Mouse (Mus musculus) right cerebral cortex, adult 2 months (tissue): ENCODE data around the gene Hexim1.

Source experiments
- DNase-seq, 2 experiments: peaks; one replicate each; pipeline ENCODE4 v3.0.0; 2021 to 2022; ENCODE audit warnings: low spot score in 2 of 2

Gene Hexim1

DNA sequence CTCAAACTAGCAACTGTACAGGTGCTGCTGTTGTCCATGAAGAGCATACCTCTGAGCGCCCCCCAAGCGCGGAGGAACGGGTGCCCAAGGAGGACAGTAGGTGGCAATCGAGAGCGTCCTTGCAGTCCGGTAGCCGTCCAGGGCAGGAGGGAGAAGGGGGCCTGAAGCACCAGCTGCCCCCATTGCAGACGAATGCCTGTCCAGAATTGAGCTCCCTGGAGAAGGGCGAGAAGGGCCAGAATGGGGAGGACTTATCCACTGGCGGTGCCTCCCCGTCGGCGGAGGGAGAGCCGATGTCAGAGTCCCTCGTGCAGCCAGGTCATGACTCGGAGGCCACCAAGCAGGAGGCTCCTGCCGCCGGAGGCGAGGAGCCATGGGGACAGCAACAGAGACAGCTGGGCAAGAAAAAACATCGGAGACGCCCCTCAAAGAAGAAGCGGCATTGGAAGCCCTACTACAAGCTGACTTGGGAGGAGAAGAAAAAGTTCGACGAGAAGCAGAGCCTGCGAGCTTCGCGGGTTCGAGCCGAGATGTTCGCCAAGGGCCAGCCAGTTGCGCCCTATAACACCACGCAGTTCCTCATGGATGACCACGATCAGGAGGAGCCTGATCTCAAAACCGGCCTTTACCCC, 1.0 kb downstream of the Hexim1 start:
- peak; percentile 71 to 75 for DNase-seq

DNA sequence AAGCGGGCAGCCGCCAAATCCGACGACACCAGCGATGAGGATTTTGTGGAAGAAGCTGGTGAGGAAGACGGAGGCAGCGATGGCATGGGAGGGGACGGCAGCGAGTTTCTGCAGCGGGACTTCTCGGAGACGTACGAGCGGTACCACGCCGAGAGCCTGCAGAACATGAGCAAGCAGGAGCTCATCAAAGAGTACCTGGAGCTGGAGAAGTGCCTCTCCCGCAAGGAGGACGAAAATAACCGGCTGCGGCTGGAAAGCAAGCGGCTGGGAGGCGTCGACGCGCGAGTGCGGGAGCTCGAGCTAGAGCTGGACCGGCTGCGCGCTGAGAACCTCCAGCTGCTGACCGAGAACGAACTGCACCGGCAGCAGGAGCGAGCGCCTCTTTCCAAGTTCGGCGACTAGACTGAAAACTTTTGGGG, 1.6 kb downstream of the Hexim1 start:
- peak; percentile 39 to 49 for DNase-seq

- DNase-seq = no peak
Observed at GRCm38 (mm10) chr11:103118866-103119265, 2.8 kb downstream of the Hexim1 start.

DNA sequence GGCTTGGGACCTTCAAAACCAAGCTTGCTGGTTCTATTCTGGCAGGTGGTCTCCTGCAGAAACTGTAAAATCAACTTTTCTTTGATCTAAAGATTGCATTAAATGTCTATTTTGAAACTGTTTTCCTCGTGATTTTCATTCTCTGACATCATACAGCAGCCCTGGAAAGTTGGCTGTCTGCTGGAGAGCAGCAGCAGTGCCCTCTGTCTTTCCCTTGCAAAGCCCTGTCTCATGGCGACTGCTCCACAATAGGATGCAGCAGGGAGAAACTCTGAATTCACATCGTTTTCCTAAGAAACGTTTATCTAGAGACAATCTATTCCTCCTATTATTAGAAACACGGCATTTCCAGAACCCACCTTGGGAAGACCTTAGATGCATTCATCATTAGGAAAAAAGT, 3.6 kb downstream of the Hexim1 start:
- no peak for DNase-seq

DNA sequence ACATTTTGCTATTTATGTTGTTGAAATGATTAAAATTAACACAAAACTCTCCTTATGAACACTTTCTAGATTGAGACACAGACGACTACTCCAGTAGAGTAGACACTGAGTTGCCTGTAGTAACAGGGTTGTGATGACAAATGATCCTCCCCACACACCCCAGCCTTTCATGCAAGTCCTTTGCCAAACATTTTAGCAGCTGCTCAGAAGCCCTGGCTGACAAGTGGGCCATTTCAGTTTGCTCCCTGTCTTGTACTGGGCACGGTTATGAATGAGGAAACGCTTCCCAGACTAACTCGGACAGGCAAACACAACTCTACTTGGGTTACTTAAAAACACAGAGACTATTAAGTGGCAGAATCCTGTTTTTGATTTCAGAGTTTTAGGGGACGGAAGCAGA, 4.3 kb downstream of the Hexim1 start:
- DNase-seq = no peak

GRCm38 (mm10) chr11:103131701-103132575, 15.9 kb downstream of the Hexim1 start, which contains the start of gene Hexim2:
TSS of gene Hexim2 (plus strand) at chr11:103132429.
- DNase-seq = peak; percentile 41 to 62

- DNase-seq = peak; percentile 100
Observed at GRCm38 (mm10) chr11:103132576-103133455, 16.8 kb downstream of the Hexim1 start.

- DNase-seq = no peak
Observed at GRCm38 (mm10) chr11:103133456-103134185, 17.6 kb downstream of the Hexim1 start.

GRCm38 (mm10) chr11:103134221-103134620, 18.2 kb downstream of the Hexim1 start:
- peak in 1 of 2 experiments; percentile 56 for DNase-seq

- no peak for DNase-seq
Observed at GRCm38 (mm10) chr11:103136039-103136577, 20.1 kb downstream of the Hexim1 start.

GRCm38 (mm10) chr11:103139951-103140762, 24.1 kb downstream of the Hexim1 start:
- DNase-seq = no peak

DNA sequence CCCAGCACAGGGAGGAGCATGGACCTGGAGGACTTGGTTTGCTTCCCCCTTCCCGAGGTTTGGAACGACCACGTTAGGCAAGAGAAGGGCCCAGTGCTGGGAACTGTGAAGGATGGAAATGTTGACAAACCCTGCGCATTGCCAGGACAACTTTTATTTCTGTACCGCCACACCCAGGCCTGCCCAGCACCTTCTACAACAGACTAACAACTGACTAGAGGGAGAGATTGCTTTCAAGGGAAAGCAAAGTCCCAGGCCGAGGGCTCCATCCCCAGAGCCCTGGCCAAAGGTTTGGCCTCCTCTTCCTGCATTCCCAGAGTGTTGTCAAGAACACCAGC, 24.7 kb downstream of the Hexim1 start:
- DNase-seq = no peak

DNA sequence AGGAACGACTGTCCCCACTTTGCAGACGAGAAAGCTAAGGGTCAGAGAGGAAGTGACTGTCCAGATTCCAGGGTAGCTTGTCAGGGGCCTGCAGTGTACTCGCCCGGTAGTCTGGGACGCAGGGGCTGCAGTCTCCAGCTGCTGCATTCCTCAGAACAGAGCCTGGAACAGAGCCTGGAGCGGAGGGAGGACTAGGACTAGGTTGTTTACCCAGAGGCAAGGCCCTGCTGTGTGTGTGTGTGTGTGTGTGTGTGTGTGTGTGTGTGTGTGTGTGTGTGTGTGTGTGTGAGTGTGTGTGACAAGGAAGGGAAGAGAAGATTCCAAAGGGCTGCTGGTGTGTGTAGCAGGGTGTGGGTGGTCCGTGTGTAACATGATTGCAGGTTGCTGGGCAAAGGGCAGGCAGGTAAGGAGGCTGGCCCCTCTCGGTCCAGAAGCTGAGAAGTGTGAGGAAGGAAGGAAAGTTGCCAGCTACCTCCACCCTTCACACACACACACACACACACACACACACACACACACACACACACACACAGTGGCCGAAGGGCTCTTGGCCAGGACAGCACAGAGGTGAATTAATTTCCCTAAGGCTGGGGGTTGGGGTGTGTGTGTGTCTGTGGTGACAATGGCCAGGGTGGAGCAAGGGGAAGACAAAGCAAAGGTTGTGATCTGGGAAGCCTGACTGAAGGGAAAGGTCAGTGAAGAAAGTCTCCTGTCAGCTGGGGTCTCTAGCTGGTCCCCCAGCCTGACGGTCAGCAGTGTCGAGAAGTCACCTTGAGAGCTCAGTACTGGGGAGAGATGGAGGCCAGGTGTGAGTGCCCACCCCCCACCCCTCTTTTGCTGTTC, 25.3 kb downstream of the Hexim1 start:
- no peak for DNase-seq

DNA sequence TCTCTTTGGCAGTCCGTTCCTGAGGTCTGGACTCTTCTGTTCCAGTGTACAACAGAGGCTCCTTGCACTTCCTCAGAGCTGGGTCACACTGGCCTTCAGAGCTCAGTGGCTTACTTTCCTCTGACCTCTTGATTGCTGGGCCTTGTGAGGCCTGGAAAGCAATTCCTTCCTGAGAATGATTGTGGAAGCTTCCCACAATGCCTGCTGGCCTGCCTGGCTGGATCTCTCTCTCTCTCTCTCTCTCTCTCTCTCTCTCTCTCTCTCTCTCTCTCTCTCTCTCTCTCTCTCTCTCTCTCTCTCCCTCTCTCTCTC, 25.9 kb downstream of the Hexim1 start:
- DNase-seq = no peak

GRCm38 (mm10) chr11:103142441-103143182, 26.6 kb downstream of the Hexim1 start:
- peak; percentile 86 to 89 for DNase-seq

DNA sequence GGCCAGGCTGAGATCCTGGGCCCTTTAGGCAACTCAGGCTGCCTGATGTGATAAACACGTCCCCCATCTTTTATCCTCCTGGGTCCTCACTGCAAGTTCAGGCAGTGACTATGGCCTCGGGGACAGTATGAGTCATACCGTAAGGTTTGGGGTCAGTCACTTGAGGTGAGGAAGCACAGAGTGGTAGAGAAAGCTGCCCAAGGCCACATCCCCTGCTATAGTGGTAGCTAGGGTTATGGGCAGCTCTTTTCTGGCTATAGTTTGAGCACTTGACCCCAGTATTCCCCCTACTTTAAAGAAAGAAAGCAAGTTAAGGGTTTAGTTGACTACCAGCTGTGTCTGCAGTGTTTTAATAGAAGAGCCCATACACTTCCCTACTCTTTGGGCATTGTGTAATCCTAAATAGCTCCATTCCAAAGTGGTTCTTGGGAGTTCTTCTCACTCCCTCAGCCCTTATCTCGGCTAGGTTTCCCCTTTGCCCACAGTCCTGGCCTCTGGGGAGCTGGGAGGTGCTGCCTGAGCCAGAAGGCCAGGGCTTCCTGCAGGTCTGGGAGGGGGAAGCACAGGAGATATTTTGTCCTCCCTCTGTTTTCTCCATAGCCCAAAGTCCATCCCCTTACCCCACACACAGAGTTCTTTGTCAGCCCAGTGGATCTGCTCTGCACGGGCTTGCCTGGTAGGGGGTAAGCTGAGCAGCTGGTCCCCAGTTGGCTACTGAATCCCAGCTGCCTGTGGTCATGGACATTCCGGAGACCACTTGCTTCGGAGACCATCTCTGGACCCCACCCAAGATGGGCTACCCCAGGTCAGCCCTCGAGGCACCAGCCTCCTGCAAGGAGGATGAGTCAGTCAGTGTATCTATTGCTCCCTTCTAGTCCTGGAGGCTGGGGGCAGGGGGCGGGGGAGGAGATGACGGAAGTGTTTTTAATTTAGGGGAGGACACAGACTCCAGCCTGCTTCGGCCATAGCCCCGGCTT, 28.6 kb downstream of the Hexim1 start:
- DNase-seq = no peak

GRCm38 (mm10) chr11:103146386-103146785, 30.4 kb downstream of the Hexim1 start:
- DNase-seq = no peak

- DNase-seq = no peak
Observed at GRCm38 (mm10) chr11:103147766-103148165, 31.7 kb downstream of the Hexim1 start.
